Mouse (Mus musculus): ENCODE data around the gene Atxn7l2. TPM values are rescaled to one million over a fixed set of nuclear protein-coding genes. Genes with fewer than 3 reads are reported as not detected.
A peak's percentile ranks its signal among the peaks of the same experiment; 100 is the strongest.
"Not testable (repeated sequence)": the region's sequence is repeated elsewhere in the genome, so short reads cannot be mapped to it uniquely, and the experiment has no call there.

The Atxn7l2 gene
- 10 to 100 TPM; 30.6 to 32.8 TPM for total RNA-seq (2021)
- long read RNA-seq, experiment 1, transcript Atxn7l2-203 (11 exons, 2,387 nt): major isoform, 12 of 43 reads
- long read RNA-seq, experiment 1, partial matches to known transcripts: 13 of 43 reads
- long read RNA-seq, experiment 1, other reads (novel, unspliced or antisense): 13 of 43 reads
- long read RNA-seq, experiment 2, transcript Atxn7l2-203 (11 exons, 2,387 nt): major isoform, 9 of 25 reads
- long read RNA-seq, experiment 2, partial matches to known transcripts: 7 of 25 reads
- long read RNA-seq, experiment 2, other reads (novel, unspliced or antisense): 9 of 25 reads

- Histone ChIP-seq H3K4me3 (peak within 1 kb of the TSS; percentile 90), H3K27ac (peak within 1 kb of the TSS; percentile 100)
- DNase-seq (ENCODE audit: extremely low spot score in 1 of 2, low spot score in 2 of 2): peak in 1 of 2 experiments; percentile 78
- intact Hi-C loops (cut with DNase I): loop anchor here (1.0 to 2.0 kb wide), 4 partner anchors 10 to 46 kb away; partner anchors contain the start of genes Amigo1 and Psma5
- TF ChIP-seq CTCF (IDR thresholded peaks at IDR 0.05): peak; percentile 40
Observed at GRCm38 (mm10) chr3:108210771-108211139, at the start of gene Atxn7l2. Gene Atxn7l2, minus strand, starts transcription at chr3:108210934.

- intact Hi-C loops (cut with DNase I): no loop called here
- Histone ChIP-seq H3K4me3 (no peak overlapping the region), H3K27ac (no peak overlapping the region)
- DNase-seq (ENCODE audit: extremely low spot score in 1 of 2, low spot score in 2 of 2): no peak
- no peak for TF ChIP-seq CTCF (IDR thresholded peaks at IDR 0.05)
Observed at GRCm38 (mm10) chr3:108259319-108259718, 48.6 kb upstream of the Atxn7l2 start.

GRCm38 (mm10) chr3:108257831-108258500 is 47.2 kb upstream of the Atxn7l2 start:
- TF ChIP-seq CTCF (IDR thresholded peaks at IDR 0.05): no peak
- DNase-seq (ENCODE audit: extremely low spot score in 1 of 2, low spot score in 2 of 2): no peak
- Histone ChIP-seq H3K27ac (no peak overlapping the region), H3K4me3 (peak overlapping the region; percentile 85)
- intact Hi-C loops (cut with DNase I): loop anchor here (2.0 kb wide), 2 partner anchors 47 to 93 kb away; partner anchors contain the start of gene Atxn7l2

- intact Hi-C loops (cut with DNase I): loop anchor here (2.0 kb wide), 2 partner anchors 46 to 92 kb away; partner anchors contain the start of gene Atxn7l2
- Histone ChIP-seq H3K4me3 (peak within 1 kb of the TSS; percentile 85), H3K27ac (peak within 1 kb of the TSS; percentile 84)
- TF ChIP-seq CTCF (IDR thresholded peaks at IDR 0.05): no peak
- peak; percentile 87 to 92 for DNase-seq (ENCODE audit: extremely low spot score in 1 of 2, low spot score in 2 of 2)
Observed at GRCm38 (mm10) chr3:108256719-108257637, 46.2 kb upstream of the Atxn7l2 start, which contains the start of gene Psma5. Gene Psma5, plus strand, starts transcription at chr3:108256926.

- intact Hi-C loops (cut with DNase I): no loop called here
- no peak for TF ChIP-seq CTCF (IDR thresholded peaks at IDR 0.05)
- H3K4me3 ChIP-seq: no peak overlapping the region
- H3K27ac ChIP-seq: no peak overlapping the region
- no peak for DNase-seq (ENCODE audit: extremely low spot score in 1 of 2, low spot score in 2 of 2)
Observed at GRCm38 (mm10) chr3:108246857-108247256, 36.1 kb upstream of the Atxn7l2 start.

GRCm38 (mm10) chr3:108241243-108241839 is 30.6 kb upstream of the Atxn7l2 start:
- Histone ChIP-seq H3K27ac (peak overlapping the region; percentile 61; the same call in 1 of the 2 replicates), H3K4me3 (no peak overlapping the region)
- DNase-seq (ENCODE audit: extremely low spot score in 1 of 2, low spot score in 2 of 2): no peak
- intact Hi-C loops (cut with DNase I): no loop called here
- TF ChIP-seq CTCF (IDR thresholded peaks at IDR 0.05): no peak

GRCm38 (mm10) chr3:108237474-108238102 is 26.9 kb upstream of the Atxn7l2 start:
- DNase-seq (ENCODE audit: extremely low spot score in 1 of 2, low spot score in 2 of 2); H3K27ac ChIP-seq; intact Hi-C loops (cut with DNase I); H3K4me3 ChIP-seq: not testable (repeated sequence)

GRCm38 (mm10) chr3:108231646-108232045 is 20.9 kb upstream of the Atxn7l2 start:
- no peak for TF ChIP-seq CTCF (IDR thresholded peaks at IDR 0.05)
- intact Hi-C loops (cut with DNase I): loop anchor here (2.0 kb wide), 1 partner anchor 21 kb away; the partner anchor contains the start of gene Atxn7l2
- Histone ChIP-seq H3K4me3 (no peak overlapping the region), H3K27ac (no peak overlapping the region)
- DNase-seq (ENCODE audit: extremely low spot score in 1 of 2, low spot score in 2 of 2): no peak

GRCm38 (mm10) chr3:108227521-108227920 is 16.8 kb upstream of the Atxn7l2 start:
- Histone ChIP-seq H3K27ac (no peak overlapping the region), H3K4me3 (no peak overlapping the region)
- DNase-seq (ENCODE audit: extremely low spot score in 1 of 2, low spot score in 2 of 2): no peak
- intact Hi-C loops (cut with DNase I): no loop called here
- no peak for TF ChIP-seq CTCF (IDR thresholded peaks at IDR 0.05)

GRCm38 (mm10) chr3:108226558-108227350 is 16.0 kb upstream of the Atxn7l2 start, which contains the start of gene Sypl2:
Gene Sypl2, minus strand, starts transcription at chr3:108226648.
- intact Hi-C loops (cut with DNase I): no loop called here
- TF ChIP-seq CTCF (IDR thresholded peaks at IDR 0.05): no peak
- Histone ChIP-seq H3K4me3 (peak within 1 kb of the TSS; percentile 42), H3K27ac (no peak within 1 kb of the TSS)
- peak in 1 of 2 experiments; percentile 16 for DNase-seq (ENCODE audit: extremely low spot score in 1 of 2, low spot score in 2 of 2)

Data from left cerebral cortex, adult 2 months (tissue).